Mouse (Mus musculus) CH12.LX (cell line): ENCODE data around the gene Brca1. TPM values are rescaled to one million over a fixed set of nuclear protein-coding genes. Genes with fewer than 3 reads are reported as not detected.

Source experiments
- DNase-seq: peaks from one replicate; pipeline ENCODE4 v3.0.0-alpha.2; 2013; ENCODE audit errors: extremely low read depth
- H3K27ac ChIP-seq: 2 replicates; pipeline ENCODE4 v1.5.1; 2012; ENCODE audit warnings: low read depth, mild to moderate bottlenecking, control low read depth, moderate library complexity; ENCODE audit not compliant: insufficient read depth
- H3K27me3 ChIP-seq: replicated peaks from 2 replicates; pipeline ENCODE3; 2012; ENCODE audit warnings: inconsistent platforms
- H3K36me3 ChIP-seq, 2 experiments: replicated peaks in 1 of 2; 2 replicates each; pipeline versions ENCODE3 to v1.6.1; 2012; ENCODE audit warnings: inconsistent platforms in 1 of 2, low read length in 1 of 2, mild to moderate bottlenecking in 1 of 2, mixed read lengths in 1 of 2, moderate library complexity in 1 of 2; ENCODE audit not compliant: control insufficient read depth in 1 of 2, insufficient read depth in 1 of 2
- H3K4me1 ChIP-seq, 2 experiments: 2 replicates each; pipeline ENCODE4 v1.6.1; 2012; ENCODE audit warnings: inconsistent platforms in 1 of 2, moderate library complexity in 1 of 2; ENCODE audit not compliant: insufficient read depth in 2 of 2, control insufficient read depth in 1 of 2
- H3K4me2 ChIP-seq: 2 replicates; pipeline ENCODE4 v1.6.1; 2012; ENCODE audit warnings: low read depth, mild to moderate bottlenecking, control low read depth; ENCODE audit not compliant: poor library complexity, insufficient read depth, severe bottlenecking
- H3K4me3 ChIP-seq, 3 experiments: fragments of 150-350 bp in 1 of 3; sonication (generic) in 1 of 3; replicated peaks in 1 of 3; 2 replicates each; pipeline versions ENCODE3 to v1.5.1; 2011 to 2012; ENCODE audit warnings: low read depth in 2 of 3, low read length in 2 of 3, mild to moderate bottlenecking in 2 of 3, moderate library complexity in 2 of 3, control low read depth in 1 of 3, improper control_type of control experiment in 1 of 3, inconsistent platforms in 1 of 3, mixed read lengths in 1 of 3; ENCODE audit not compliant: poor library complexity in 1 of 3
- H3K79me2 ChIP-seq: replicated peaks from 2 replicates; pipeline ENCODE4 v1.6.1; 2012; ENCODE audit warnings: mild to moderate bottlenecking, moderate library complexity; ENCODE audit not compliant: control insufficient read depth, poor library complexity, insufficient read depth, severe bottlenecking; ENCODE audit errors: extremely low read depth
- H3K9ac ChIP-seq: 2 replicates; pipeline ENCODE4 v1.6.1; 2012; ENCODE audit warnings: low read depth, mild to moderate bottlenecking, control low read depth, moderate library complexity; ENCODE audit not compliant: insufficient read depth
- H3K9me3 ChIP-seq: replicated peaks from 2 replicates; pipeline ENCODE3; 2012; ENCODE audit warnings: low read length, inconsistent platforms, mixed read lengths
- BHLHE40 ChIP-seq: IDR thresholded peaks from 2 replicates; pipeline ENCODE4 v1.6.1; 2011; ENCODE audit warnings: mild to moderate bottlenecking, low read depth, low read length, improper control_type of control experiment
- CHD1 ChIP-seq: IDR thresholded peaks from 2 replicates; pipeline ENCODE4 v1.6.1; 2012; ENCODE audit warnings: low read depth, low read length, improper control_type of control experiment, inconsistent platforms
- CHD2 ChIP-seq: IDR thresholded peaks from 2 replicates; pipeline ENCODE4 v1.6.1; 2011; ENCODE audit warnings: low read length, improper control_type of control experiment
- CTCF ChIP-seq, 2 experiments: IDR thresholded peaks in 1 of 2; conservative IDR thresholded peaks in 1 of 2; 2 replicates each; pipeline ENCODE4 v1.5.1; 2011 to 2012; ENCODE audit warnings: low read depth in 2 of 2, low read length in 2 of 2, improper control_type of control experiment in 1 of 2, inconsistent platforms in 1 of 2, mild to moderate bottlenecking in 1 of 2, moderate library complexity in 1 of 2
- E2F4 ChIP-seq: IDR thresholded peaks from 2 replicates; pipeline ENCODE4 v1.6.1; 2011; ENCODE audit warnings: low read depth, low read length, improper control_type of control experiment; ENCODE audit not compliant: insufficient replicate concordance
- ELF1 ChIP-seq: IDR thresholded peaks from 2 replicates; pipeline ENCODE4 v1.6.1; 2014; ENCODE audit warnings: low read depth, mild to moderate bottlenecking, inconsistent platforms, low read length, improper control_type of control experiment
- EP300 ChIP-seq: IDR thresholded peaks from 2 replicates; pipeline ENCODE4 v1.6.1; 2011; ENCODE audit warnings: low read length, improper control_type of control experiment
- ETS1 ChIP-seq: conservative IDR thresholded peaks from 2 replicates; pipeline ENCODE4 v1.6.1; 2012; ENCODE audit warnings: low read depth, mild to moderate bottlenecking, inconsistent platforms, low read length, improper control_type of control experiment, moderate library complexity
- GABPA ChIP-seq: IDR thresholded peaks from 2 replicates; pipeline ENCODE4 v1.6.1; 2012; ENCODE audit warnings: low read depth, low read length, improper control_type of control experiment, inconsistent platforms; ENCODE audit not compliant: insufficient replicate concordance
- HCFC1 ChIP-seq: IDR thresholded peaks from 2 replicates; pipeline ENCODE4 v1.6.1; 2012; ENCODE audit warnings: low read depth, mild to moderate bottlenecking, inconsistent platforms, low read length, improper control_type of control experiment
- IRF4 ChIP-seq: IDR thresholded peaks from 2 replicates; pipeline ENCODE4 v1.6.1; 2014; ENCODE audit warnings: low read depth, mild to moderate bottlenecking, inconsistent platforms, low read length, improper control_type of control experiment
- JUN ChIP-seq: IDR thresholded peaks from 2 replicates; pipeline ENCODE4 v1.6.1; 2011; ENCODE audit warnings: low read depth, mild to moderate bottlenecking, low read length, improper control_type of control experiment, moderate library complexity; ENCODE audit not compliant: insufficient read depth
- JUND ChIP-seq: conservative IDR thresholded peaks from 2 replicates; pipeline ENCODE4 v1.6.1; 2011; ENCODE audit warnings: low read depth, low read length, improper control_type of control experiment
- KAT2A ChIP-seq: IDR thresholded peaks from 2 replicates; pipeline ENCODE4 v1.6.1; 2012; ENCODE audit warnings: low read length, improper control_type of control experiment, inconsistent platforms; ENCODE audit not compliant: insufficient replicate concordance
- MAFK ChIP-seq: IDR thresholded peaks from 2 replicates; pipeline ENCODE4 v1.6.1; 2011; ENCODE audit warnings: low read length, improper control_type of control experiment; ENCODE audit not compliant: insufficient replicate concordance
- MAX ChIP-seq: IDR thresholded peaks from 2 replicates; pipeline ENCODE4 v1.6.1; 2011; ENCODE audit warnings: low read length, improper control_type of control experiment
- MAZ ChIP-seq: IDR thresholded peaks from 2 replicates; pipeline ENCODE4 v1.6.1; 2012; ENCODE audit warnings: low read depth, mild to moderate bottlenecking, inconsistent platforms, low read length, improper control_type of control experiment, moderate library complexity
- MEF2A ChIP-seq: IDR thresholded peaks from 2 replicates; pipeline ENCODE4 v1.6.1; 2014; ENCODE audit warnings: low read depth, mild to moderate bottlenecking, inconsistent platforms, low read length, improper control_type of control experiment, borderline replicate concordance
- MXI1 ChIP-seq: IDR thresholded peaks from 2 replicates; pipeline ENCODE4 v1.6.1; 2011; ENCODE audit warnings: mild to moderate bottlenecking, low read depth, low read length, improper control_type of control experiment
- MYC ChIP-seq: IDR thresholded peaks from 2 replicates; pipeline ENCODE4 v1.6.1; 2011; ENCODE audit warnings: low read depth, mild to moderate bottlenecking, improper control_type of control experiment, low read length
- NELFE ChIP-seq: IDR thresholded peaks from 2 replicates; pipeline ENCODE4 v1.6.1; 2011; ENCODE audit warnings: low read depth, low read length, improper control_type of control experiment
- NRF1 ChIP-seq: IDR thresholded peaks from 2 replicates; pipeline ENCODE4 v1.6.1; 2014; ENCODE audit warnings: low read depth, mild to moderate bottlenecking, inconsistent platforms, low read length, improper control_type of control experiment, moderate library complexity
- PAX5 ChIP-seq: IDR thresholded peaks from 2 replicates; pipeline ENCODE4 v1.6.1; 2012; ENCODE audit warnings: low read length, inconsistent platforms, mixed read lengths
- POLR2A ChIP-seq: IDR thresholded peaks from 2 replicates; pipeline ENCODE4 v1.6.1; 2011; ENCODE audit warnings: low read depth, mild to moderate bottlenecking, improper control_type of control experiment, low read length
- POLR2AphosphoS2 ChIP-seq: IDR thresholded peaks from 2 replicates; pipeline ENCODE4 v1.6.1; 2011; ENCODE audit warnings: low read depth, low read length, improper control_type of control experiment
- RAD21 ChIP-seq: IDR thresholded peaks from 2 replicates; pipeline ENCODE4 v1.6.1; 2011; ENCODE audit warnings: low read depth, mild to moderate bottlenecking, low read length, improper control_type of control experiment, moderate library complexity
- RCOR1 ChIP-seq: conservative IDR thresholded peaks from 2 replicates; pipeline ENCODE4 v1.6.1; 2012; ENCODE audit warnings: low read depth, mild to moderate bottlenecking, inconsistent platforms, low read length, improper control_type of control experiment
- SIN3A ChIP-seq: IDR thresholded peaks from 2 replicates; pipeline ENCODE4 v1.6.1; 2012; ENCODE audit warnings: low read length, improper control_type of control experiment, inconsistent platforms
- SMC3 ChIP-seq: IDR thresholded peaks from 2 replicates; pipeline ENCODE4 v1.6.1; 2011; ENCODE audit warnings: low read depth, low read length, improper control_type of control experiment
- TBP ChIP-seq: conservative IDR thresholded peaks from 2 replicates; pipeline ENCODE4 v1.6.1; 2011; ENCODE audit warnings: low read depth, low read length, improper control_type of control experiment
- TCF12 ChIP-seq: IDR thresholded peaks from 2 replicates; pipeline ENCODE4 v1.6.1; 2014; ENCODE audit warnings: low read depth, mild to moderate bottlenecking, inconsistent platforms, low read length, improper control_type of control experiment
- UBTF ChIP-seq: IDR thresholded peaks from 2 replicates; pipeline ENCODE4 v1.6.1; 2012; ENCODE audit warnings: low read depth, mild to moderate bottlenecking, inconsistent platforms, low read length, improper control_type of control experiment, moderate library complexity
- USF1 ChIP-seq: IDR thresholded peaks from 2 replicates; pipeline ENCODE4 v1.6.1; 2014; ENCODE audit warnings: low read depth, mild to moderate bottlenecking, inconsistent platforms, low read length, improper control_type of control experiment
- USF2 ChIP-seq: conservative IDR thresholded peaks from 2 replicates; pipeline ENCODE4 v1.6.1; 2011; ENCODE audit warnings: low read depth, low read length, improper control_type of control experiment
- ZC3H11A ChIP-seq: IDR thresholded peaks from 2 replicates; pipeline ENCODE4 v1.6.1; 2012; ENCODE audit warnings: low read depth, mild to moderate bottlenecking, inconsistent platforms, low read length, improper control_type of control experiment
- ZKSCAN1 ChIP-seq: IDR thresholded peaks from 2 replicates; pipeline ENCODE4 v1.6.1; 2012; ENCODE audit warnings: low read depth, inconsistent platforms, low read length, improper control_type of control experiment, borderline replicate concordance
- ZMIZ1 ChIP-seq: IDR thresholded peaks from 2 replicates; pipeline ENCODE4 v1.6.1; 2012; ENCODE audit warnings: low read depth, mild to moderate bottlenecking, inconsistent platforms, low read length, improper control_type of control experiment
- ZNF384 ChIP-seq: IDR thresholded peaks from 2 replicates; pipeline ENCODE4 v1.6.1; 2012; ENCODE audit warnings: low read depth, low read length, improper control_type of control experiment, inconsistent platforms
- dilution Hi-C: fragments of 300-500 bp; cut with MboI; formaldehyde crosslinking; loops from 2 replicates; pipeline ENCODE4 v1.14.3; 2020; ENCODE audit warnings: low sequenced_read_pairs; ENCODE audit not compliant: extremely low pct_unique_long_range_greater_than_20kb, extremely low pct_ligation_motif_present
- in situ Hi-C: fragments of 300-500 bp; cut with MboI; formaldehyde crosslinking; loops from 3 replicates; pipeline ENCODE4 v1.14.3; 2019; ENCODE audit warnings: low sequenced_read_pairs, low pct_ligation_motif_present, low pct_unique_long_range_greater_than_20kb, mixed read lengths
- polyA plus RNA-seq: library from polyadenylated mRNA; unstranded; fragments of >175 nt; gene quantifications from 2 replicates; pipeline ENCODE4 v1.2.1, GENCODE M21; 2012; ENCODE audit warnings: low read depth; ENCODE audit not compliant: insufficient read length
- total RNA-seq, 2 experiments: library from RNA; depleted of rRNA; stranded (reverse); fragments of 300-350 nt in 1 of 2; fragments of >200 nt in 1 of 2; gene quantifications; 2 replicates each; pipeline ENCODE4 v1.2.3; 2012 to 2014

Gene Brca1
- total and polyA plus RNA-seq, 3 experiments, result 31.3 to 37.5 (median 33.0) TPM

DNA sequence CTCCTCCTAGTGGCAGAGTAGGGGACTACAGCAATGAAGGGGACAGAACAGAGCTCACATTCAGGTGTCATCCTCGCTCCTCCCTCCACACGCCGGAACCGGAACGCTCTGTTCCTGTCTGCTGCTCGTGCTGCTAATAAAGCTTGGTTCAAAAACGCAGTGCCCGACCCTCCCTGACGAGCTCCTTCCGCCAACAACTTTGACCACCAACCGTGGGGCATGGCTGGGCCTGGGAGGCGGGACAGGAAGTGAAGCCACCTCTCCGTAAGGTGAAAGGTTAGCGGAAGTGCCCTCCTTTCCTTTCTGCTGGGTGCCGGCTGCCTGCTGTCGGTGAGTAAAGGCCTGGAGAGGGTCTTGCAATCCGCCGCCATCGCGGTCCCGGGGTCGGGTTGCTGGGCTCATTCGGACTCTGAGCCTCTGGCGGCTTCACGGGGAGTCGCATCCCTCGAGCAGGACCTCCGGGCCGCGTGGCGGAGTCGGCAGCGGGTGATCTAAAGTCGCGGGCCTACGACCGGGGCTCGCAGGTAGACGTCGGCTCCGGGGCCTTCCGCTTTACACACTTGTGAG lies 109.5 kb downstream of the Brca1 start, which contains the start of gene Rpl27:
Gene Rpl27 (plus strand): TSS at position 172 of the 567 bp plus-strand sequence.
- Histone ChIP-seq H3K27ac (peak within 1 kb of the TSS; percentile 72), H3K79me2 (peaks cover 32% of the 10 kb centered on the region), H3K36me3 (peaks cover 29 to 33% of the 10 kb centered on the region in 2 experiments), H3K4me2 (peak within 1 kb of the TSS; percentile 97), H3K9me3 (no peaks in the 10 kb centered on the region), H3K4me3 (peak within 1 kb of the TSS; percentile 74 to 98 (median 98)), H3K9ac (peak within 1 kb of the TSS; percentile 100), H3K4me1 (peaks cover 12 to 25% of the 10 kb centered on the region in 2 experiments), H3K27me3 (no peaks in the 10 kb centered on the region)
- TF ChIP-seq CTCF (conservative IDR thresholded peaks at IDR 0.05 in 1 of 2, IDR thresholded peaks at IDR 0.05 in 1 of 2; ENCODE audit: low read depth in 2 of 2, low read length in 2 of 2) (peak; percentile 74 to 93), SIN3A (peak; percentile 97), BHLHE40 (peak; percentile 64), ELF1 (peak; percentile 100), TCF12 (peak; percentile 97), ZNF384 (peak; percentile 75), SMC3 (peak; percentile 68), EP300 (no peak; the same call in 1 of the 2 replicates), ZC3H11A (no peak), MAX (peak; percentile 91), ETS1 (peak; percentile 76), JUND (peak; percentile 59; the same call in 1 of the 2 replicates), E2F4 (no peak), MEF2A (peak; percentile 91), USF2 (no peak), MXI1 (peak; percentile 57; the same call in 1 of the 2 replicates), POLR2AphosphoS2 (peak; percentile 73; the same call in 1 of the 2 replicates), MYC (peak; percentile 99), ZMIZ1 (peak; percentile 97), KAT2A (peak; percentile 99), RCOR1 (no peak), NRF1 (peak; percentile 61), RAD21 (peak; percentile 65), PAX5 (no peak), POLR2A (peak; percentile 99), NELFE (peak; percentile 98), UBTF (peak; percentile 51; the same call in 1 of the 2 replicates), CHD1 (no peak), TBP (peak; percentile 97), IRF4 (peak; percentile 80; the same call in 1 of the 2 replicates), JUN (no peak), ZKSCAN1 (no peak; the same call in 1 of the 2 replicates), GABPA (peak; percentile 86; the same call in 1 of the 2 replicates), MAFK (no peak), MAZ (peak; percentile 98; the same call in 1 of the 2 replicates), HCFC1 (peak; percentile 95), CHD2 (peak; percentile 96), USF1 (no peak; the same call in 1 of the 2 replicates)
- in situ Hi-C loops (no loop called here), dilution Hi-C loops (no loop called here)
- peak; percentile 100 for DNase-seq
